Mouse (Mus musculus) testis, adult 2 months (tissue): ENCODE measurements around the gene Bach2. TPM values are rescaled to one million over a fixed set of nuclear protein-coding genes. Genes with fewer than 3 reads are reported as not detected.

Experiments used
- H3K27ac ChIP-seq: fragments of 200-500 bp; 2 replicates; pipeline ENCODE4 v1.5.1; 2012; ENCODE audit warnings: low read depth, low read length; ENCODE audit not compliant: control insufficient read depth, insufficient read depth
- H3K27me3 ChIP-seq: fragments of 200-500 bp; 2 replicates; pipeline ENCODE4 v1.6.1; 2012; ENCODE audit warnings: mild to moderate bottlenecking, low read length, moderate library complexity; ENCODE audit not compliant: control insufficient read depth, insufficient read depth
- H3K36me3 ChIP-seq: fragments of 200-500 bp; 2 replicates; pipeline ENCODE4 v1.6.1; 2012; ENCODE audit warnings: mild to moderate bottlenecking, low read length; ENCODE audit not compliant: control insufficient read depth, insufficient read depth
- H3K4me1 ChIP-seq: fragments of 200-500 bp; 2 replicates; pipeline ENCODE4 v1.6.1; 2012; ENCODE audit warnings: low read length; ENCODE audit not compliant: control insufficient read depth, insufficient read depth
- H3K4me3 ChIP-seq: fragments of 200-500 bp; 2 replicates; pipeline ENCODE4 v1.5.1; 2012; ENCODE audit warnings: low read depth, mild to moderate bottlenecking, low read length, moderate library complexity, mixed read lengths; ENCODE audit not compliant: control insufficient read depth
- CTCF ChIP-seq: fragments of 200-500 bp; IDR thresholded peaks from 2 replicates; pipeline ENCODE4 v1.5.1; 2012; ENCODE audit warnings: low read depth, mild to moderate bottlenecking, inconsistent platforms, low read length, moderate library complexity; ENCODE audit not compliant: control insufficient read depth, insufficient read depth, insufficient replicate concordance
- POLR2A ChIP-seq: fragments of 200-500 bp; IDR thresholded peaks from 2 replicates; pipeline ENCODE4 v1.6.1; 2012; ENCODE audit warnings: low read depth, mild to moderate bottlenecking, inconsistent platforms, low read length, moderate library complexity; ENCODE audit not compliant: control insufficient read depth
- polyA plus RNA-seq: library from polyadenylated mRNA; depleted of rRNA; stranded (reverse); fragments of >200 nt; gene quantifications from 2 replicates; pipeline ENCODE4 v1.2.3, GENCODE M21; 2012

The Bach2 gene
- polyA plus RNA-seq, 1 experiment, result 2.3 TPM

- no peak overlapping the region for H3K27ac ChIP-seq
- H3K4me1 ChIP-seq, result no peaks in the 10 kb centered on the region
Measured at GRCm38 (mm10) chr4:32482936-32483335, 244.3 kb downstream of the Bach2 start.

GRCm38 (mm10) chr4:32485848-32486247 lies 247.2 kb downstream of the Bach2 start:
- no peaks in the 10 kb centered on the region for H3K36me3 ChIP-seq
- H3K27me3 ChIP-seq, result no peaks in the 10 kb centered on the region
- no peak for TF ChIP-seq POLR2A
- TF ChIP-seq CTCF, result no peak
- no peaks in the 10 kb centered on the region for H3K4me1 ChIP-seq
- H3K4me3 ChIP-seq, result no peak overlapping the region
- no peak overlapping the region for H3K27ac ChIP-seq

More at GRCm38 (mm10) chr4:32482936-32483335, 244.3 kb downstream of the Bach2 start:
- Histone ChIP-seq H3K27me3 (no peaks in the 10 kb centered on the region), H3K36me3 (no peaks in the 10 kb centered on the region), H3K4me3 (no peak overlapping the region)
- TF ChIP-seq CTCF, result no peak
- TF ChIP-seq POLR2A, result no peak

GRCm38 (mm10) chr4:32486654-32487398 lies 248.2 kb downstream of the Bach2 start:
- Histone ChIP-seq H3K27ac (no peak overlapping the region), H3K4me3 (no peak overlapping the region), H3K4me1 (no peaks in the 10 kb centered on the region), H3K27me3 (no peaks in the 10 kb centered on the region), H3K36me3 (no peaks in the 10 kb centered on the region)
- no peak for TF ChIP-seq CTCF
- no peak for TF ChIP-seq POLR2A

- no peaks in the 10 kb centered on the region for H3K4me1 ChIP-seq
- no peaks in the 10 kb centered on the region for H3K27me3 ChIP-seq
- no peak overlapping the region for H3K4me3 ChIP-seq
- TF ChIP-seq CTCF (no peak), POLR2A (no peak)
- no peaks in the 10 kb centered on the region for H3K36me3 ChIP-seq
- H3K27ac ChIP-seq, result no peak overlapping the region
Measured at GRCm38 (mm10) chr4:32489186-32489585, 250.6 kb downstream of the Bach2 start.

- TF ChIP-seq CTCF, result no peak
- TF ChIP-seq POLR2A, result no peak
- no peaks in the 10 kb centered on the region for H3K4me1 ChIP-seq
- no peaks in the 10 kb centered on the region for H3K27me3 ChIP-seq
- no peak overlapping the region for H3K4me3 ChIP-seq
- H3K36me3 ChIP-seq, result no peaks in the 10 kb centered on the region
- no peak overlapping the region for H3K27ac ChIP-seq
Measured at GRCm38 (mm10) chr4:32491176-32491575, 252.6 kb downstream of the Bach2 start.

- Histone ChIP-seq H3K4me3 (no peak overlapping the region), H3K27me3 (no peaks in the 10 kb centered on the region), H3K27ac (no peak overlapping the region), H3K4me1 (no peaks in the 10 kb centered on the region), H3K36me3 (no peaks in the 10 kb centered on the region)
- TF ChIP-seq POLR2A, result no peak
- no peak for TF ChIP-seq CTCF
Measured at GRCm38 (mm10) chr4:32492834-32493233, 254.2 kb downstream of the Bach2 start.

- no peaks in the 10 kb centered on the region for H3K4me1 ChIP-seq
- TF ChIP-seq CTCF (no peak), POLR2A (no peak)
- H3K27ac ChIP-seq, result no peak overlapping the region
- H3K36me3 ChIP-seq, result no peaks in the 10 kb centered on the region
- H3K27me3 ChIP-seq, result no peaks in the 10 kb centered on the region
- no peak overlapping the region for H3K4me3 ChIP-seq
Measured at GRCm38 (mm10) chr4:32501780-32502179, 263.2 kb downstream of the Bach2 start.

- Histone ChIP-seq H3K36me3 (no peaks in the 10 kb centered on the region), H3K4me3 (no peak overlapping the region)
Measured at GRCm38 (mm10) chr4:32502181-32502580, 263.6 kb downstream of the Bach2 start.

More at GRCm38 (mm10) chr4:32502181-32502580, 263.6 kb downstream of the Bach2 start:
- Histone ChIP-seq H3K4me1 (no peaks in the 10 kb centered on the region), H3K27me3 (no peaks in the 10 kb centered on the region), H3K27ac (no peak overlapping the region)
- no peak for TF ChIP-seq CTCF
- TF ChIP-seq POLR2A, result no peak
